Mouse (Mus musculus) small intestine, adult 2 months (tissue): Measurements from ENCODE around the gene Taf10.

Experiments
- CTCF ChIP-seq: fragments of 200-500 bp; IDR thresholded peaks from 2 replicates; pipeline ENCODE4 v1.5.1; 2012; ENCODE audit warnings: low read depth, mild to moderate bottlenecking, control low read depth, inconsistent platforms, low read length, moderate library complexity, mixed read lengths; ENCODE audit not compliant: insufficient replicate concordance, insufficient read length; ENCODE audit errors: extremely low read depth
- POLR2A ChIP-seq: fragments of 200-500 bp; IDR thresholded peaks from 2 replicates; pipeline ENCODE4 v1.6.1; 2012; ENCODE audit warnings: low read depth, mild to moderate bottlenecking, control low read depth, inconsistent platforms, low read length, moderate library complexity

DNA sequence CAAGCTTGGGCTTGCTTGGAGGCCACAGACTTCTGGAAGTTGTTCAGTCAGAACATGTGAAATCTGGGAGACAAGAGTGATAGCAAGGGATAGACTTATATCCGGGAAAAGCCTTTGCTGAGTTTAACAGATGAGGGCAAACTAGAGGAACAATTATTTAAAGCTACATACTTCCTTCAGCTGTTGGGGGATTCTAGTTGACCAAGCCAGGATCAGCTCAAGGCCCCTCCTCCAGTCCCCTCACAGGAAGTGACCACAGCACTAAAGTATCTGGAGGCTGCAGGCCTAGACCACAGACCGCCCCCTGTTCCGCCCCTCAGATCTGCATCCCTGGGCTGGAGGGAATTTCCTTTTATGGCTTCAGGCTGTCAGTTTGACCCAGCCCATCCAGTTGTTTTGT, 5.2 kb downstream of the Taf10 start:
- TF ChIP-seq CTCF (no peak), POLR2A (no peak)
